Mouse (Mus musculus) T-cell, adult 2 months (primary cell): ENCODE measurements around the gene Gm21976.

ENCODE experiments used
- DNase-seq: peaks from one replicate; pipeline ENCODE4 v3.0.0; 2022; ENCODE audit warnings: low spot score

The Gm21976 gene

GRCm38 (mm10) chr13:98297883-98298482 lies 18.3 kb downstream of the Gm21976 start:
- DNase-seq, result no peak

GRCm38 (mm10) chr13:98298833-98299758 lies 19.4 kb downstream of the Gm21976 start:
- peak; percentile 50 for DNase-seq

DNA sequence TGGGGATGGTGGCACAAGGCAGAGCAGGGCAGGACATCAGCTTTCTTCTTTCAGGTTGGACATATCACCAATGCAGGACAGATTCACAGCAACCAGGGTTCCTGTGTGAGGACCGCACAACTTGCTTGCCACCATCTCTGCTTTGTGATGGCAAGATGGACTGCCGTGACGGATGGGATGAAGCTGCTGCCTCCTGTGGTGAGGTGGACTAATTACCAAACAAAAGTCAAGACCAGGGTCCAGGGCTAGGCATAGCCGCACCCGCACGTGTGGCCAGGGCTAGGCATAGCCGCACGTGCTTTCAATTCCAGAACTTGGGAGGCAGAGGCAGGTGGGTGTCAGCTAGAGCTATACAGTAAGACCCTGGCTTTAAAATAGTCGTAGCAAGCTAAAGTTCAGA lies 25.6 kb downstream of the Gm21976 start:
- DNase-seq, result no peak

DNA sequence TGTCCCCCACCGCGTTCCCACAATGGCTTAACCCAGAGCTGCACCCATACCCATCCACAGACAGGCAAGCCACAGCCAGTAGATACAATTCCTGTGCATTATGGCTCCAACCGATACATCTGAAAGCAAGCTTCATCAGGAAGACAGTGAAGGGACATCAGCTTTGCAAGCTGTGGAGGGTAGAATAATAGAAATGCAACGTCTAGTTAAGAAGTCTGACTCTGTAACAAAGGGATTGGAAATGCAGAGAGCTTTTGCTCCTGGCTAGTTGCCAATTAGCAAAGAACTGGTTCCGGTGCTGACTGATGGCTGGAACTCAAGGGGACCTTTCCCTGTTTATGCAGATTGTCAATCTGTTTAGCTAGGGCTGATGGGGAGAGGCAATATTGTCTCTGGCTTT lies 26.7 kb downstream of the Gm21976 start:
- no peak for DNase-seq

DNA sequence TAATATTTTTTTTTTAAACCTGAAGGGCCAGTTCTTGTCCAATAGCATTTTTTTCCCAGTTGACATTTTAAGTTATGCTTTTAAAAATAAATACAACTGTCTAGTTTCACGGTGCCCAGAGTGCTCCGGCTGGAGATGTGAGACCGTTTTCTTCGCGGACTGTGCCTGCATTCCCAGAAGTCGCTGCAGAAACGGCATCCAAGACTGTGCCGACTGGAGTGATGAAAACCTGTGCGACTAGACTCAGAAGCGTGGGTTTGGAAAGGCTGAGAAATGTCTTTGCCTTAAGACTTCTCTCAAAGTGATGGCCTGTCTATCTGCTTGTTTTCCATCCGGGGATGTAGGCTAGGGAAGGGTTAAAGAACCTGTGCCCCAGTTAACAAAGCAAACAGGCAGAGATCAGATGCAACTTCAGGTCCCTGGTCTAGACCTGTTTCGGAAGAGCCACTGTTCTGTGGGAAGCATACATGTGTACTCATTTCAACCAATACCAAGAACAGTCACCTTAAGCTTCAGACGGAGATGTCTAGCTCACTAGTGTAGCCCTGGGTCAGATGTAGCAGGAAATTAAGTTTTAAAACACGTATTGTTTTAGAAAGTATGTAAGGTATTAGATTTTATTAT lies 27.3 kb downstream of the Gm21976 start:
- no peak for DNase-seq

GRCm38 (mm10) chr13:98308004-98308403 lies 28.3 kb downstream of the Gm21976 start:
- no peak for DNase-seq

DNA sequence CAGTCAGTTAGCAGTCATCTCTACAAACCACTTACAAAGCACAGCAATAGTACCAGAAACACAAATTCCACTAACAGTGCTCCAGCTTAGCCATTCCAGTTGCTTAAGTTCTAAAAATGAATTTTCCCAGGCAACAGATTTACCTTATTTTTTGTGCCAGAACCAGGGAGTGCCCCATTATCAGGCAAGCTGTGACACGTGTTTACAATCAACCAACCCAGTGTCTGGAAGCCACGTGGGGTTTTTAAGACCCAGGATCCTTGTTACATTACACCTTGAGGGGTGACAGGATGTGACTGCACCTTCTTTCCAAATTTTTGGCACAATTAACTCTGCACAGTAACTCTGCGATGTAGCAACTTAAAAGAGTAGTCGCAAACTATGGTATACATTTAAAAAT lies 29.0 kb downstream of the Gm21976 start:
- no peak for DNase-seq

DNA sequence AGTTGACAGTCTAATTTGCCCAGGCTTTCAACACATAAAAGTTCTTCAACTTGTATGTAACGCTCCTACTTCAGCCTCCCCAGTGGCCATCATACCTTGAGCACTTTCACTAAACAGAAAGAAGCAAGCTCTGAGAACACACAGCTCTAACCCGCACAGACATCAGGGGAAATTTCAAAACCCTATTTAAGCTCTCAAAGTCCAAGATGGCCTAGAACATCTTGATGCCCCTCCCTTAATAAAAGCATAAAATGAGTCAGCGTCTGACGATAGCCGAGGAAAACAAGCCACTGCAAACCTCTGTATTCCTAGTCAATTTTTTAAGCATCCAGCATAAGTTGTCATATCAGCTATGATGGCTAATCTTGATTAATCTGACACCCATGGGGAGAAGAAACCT lies 31.9 kb downstream of the Gm21976 start:
- no peak for DNase-seq

GRCm38 (mm10) chr13:98313631-98314030 lies 33.9 kb downstream of the Gm21976 start:
- DNase-seq, result no peak

DNA sequence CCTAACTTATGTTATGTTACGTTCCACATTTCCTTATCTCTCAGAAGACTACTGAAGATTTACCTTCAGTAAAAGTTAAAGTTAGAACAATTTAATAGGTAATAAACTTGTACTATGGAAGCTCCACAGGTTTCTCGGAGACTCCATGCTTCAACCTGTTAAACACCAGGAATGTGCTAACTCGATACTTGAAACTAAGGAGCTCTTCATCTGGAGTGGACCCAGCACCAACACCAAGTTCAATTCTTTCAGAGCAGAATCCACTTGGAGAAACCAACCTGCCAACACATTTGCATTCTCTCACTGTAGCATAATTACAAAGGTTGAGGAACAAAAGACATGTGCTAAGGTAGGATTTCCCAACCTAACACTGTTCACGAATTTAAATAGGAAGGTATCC lies 35.4 kb downstream of the Gm21976 start:
- no peak for DNase-seq

DNA sequence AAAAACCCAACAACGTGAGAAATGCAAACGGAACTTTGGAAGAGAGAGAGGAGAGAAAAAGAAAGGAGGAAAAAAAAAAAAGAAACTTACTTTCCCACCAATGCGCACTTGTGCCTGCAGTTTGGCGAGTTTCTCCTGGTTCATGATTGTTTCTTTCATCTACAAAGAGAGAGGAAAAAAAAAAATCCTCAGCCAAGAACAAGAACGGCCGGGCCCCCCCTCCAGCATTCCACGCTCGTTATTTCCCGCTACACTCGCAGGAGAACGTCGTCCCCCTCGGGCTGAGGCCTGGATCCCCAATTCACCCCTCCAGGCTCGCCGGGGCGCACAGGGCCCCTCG lies 36.4 kb downstream of the Gm21976 start:
- DNase-seq, result no peak

- peak; percentile 90 for DNase-seq
Measured at GRCm38 (mm10) chr13:98316480-98317245, 37.0 kb downstream of the Gm21976 start, which contains the start of gene Btf3. Gene Btf3, minus strand, starts transcription at chr13:98317006.

DNA sequence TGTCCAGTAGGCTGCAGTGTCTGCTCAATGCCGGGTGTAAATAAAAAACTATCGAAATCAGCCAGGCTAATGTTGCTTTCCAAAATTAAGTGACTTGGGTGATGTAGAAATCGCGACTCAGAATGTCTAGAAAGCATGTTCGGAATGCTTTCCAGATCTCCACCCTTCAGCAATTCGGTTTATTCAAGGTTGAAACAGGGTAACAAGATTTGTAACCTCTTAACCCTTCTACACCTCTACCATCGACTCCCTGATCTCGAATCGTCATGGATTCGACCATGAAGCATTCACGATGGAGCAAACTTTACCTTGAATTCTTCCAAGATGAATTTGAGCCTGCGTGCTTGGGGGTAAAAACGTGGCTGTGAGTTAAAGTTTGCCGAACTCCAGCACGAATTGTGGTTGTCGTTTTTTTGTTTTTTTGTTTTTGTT lies 37.6 kb downstream of the Gm21976 start:
- DNase-seq, result no peak

- DNase-seq, result no peak
Measured at GRCm38 (mm10) chr13:98317911-98318310, 38.2 kb downstream of the Gm21976 start.

GRCm38 (mm10) chr13:98325034-98325433 lies 45.3 kb downstream of the Gm21976 start:
- DNase-seq, result no peak

DNA sequence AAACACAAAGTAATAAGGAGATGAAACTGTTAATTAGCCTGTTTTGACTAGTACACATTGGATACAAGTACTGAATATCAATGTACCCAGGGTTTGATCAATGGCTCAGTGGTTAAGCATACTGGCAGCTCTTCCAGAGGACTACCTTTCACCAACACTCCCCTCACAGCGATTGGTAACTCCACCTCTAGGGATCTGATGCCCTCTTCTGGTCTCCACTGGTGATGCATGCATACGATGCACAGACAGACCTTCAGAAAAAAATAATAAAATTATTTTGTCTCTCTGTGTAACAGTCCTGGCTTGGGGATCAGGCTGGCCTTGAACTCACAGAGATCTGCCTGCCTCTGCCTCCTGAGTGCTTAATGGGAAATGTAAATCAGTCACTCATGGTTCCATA lies 52.4 kb downstream of the Gm21976 start:
- peak; percentile 39 for DNase-seq

GRCm38 (mm10) chr13:98336205-98336604 lies 56.5 kb downstream of the Gm21976 start:
- DNase-seq, result no peak

DNA sequence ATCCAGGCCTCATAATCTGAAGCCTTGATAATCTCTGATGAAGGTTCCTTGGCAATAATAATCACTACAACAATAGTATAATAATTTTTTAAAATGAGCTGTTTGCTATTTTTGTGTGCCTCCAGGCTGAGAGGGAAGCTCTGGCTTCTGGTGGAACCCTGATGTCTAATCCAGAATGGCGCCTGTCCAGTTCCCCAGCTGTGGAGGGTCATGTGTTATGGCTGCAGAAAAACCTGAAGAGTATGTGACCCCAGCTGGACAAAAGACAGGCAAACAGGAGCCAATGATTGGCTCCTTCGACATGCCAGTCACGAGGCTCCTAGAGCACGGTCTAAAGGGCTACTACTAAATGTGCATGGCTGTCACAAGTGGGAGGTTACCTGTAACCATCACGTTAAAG lies 60.8 kb downstream of the Gm21976 start:
- DNase-seq, result no peak

DNA sequence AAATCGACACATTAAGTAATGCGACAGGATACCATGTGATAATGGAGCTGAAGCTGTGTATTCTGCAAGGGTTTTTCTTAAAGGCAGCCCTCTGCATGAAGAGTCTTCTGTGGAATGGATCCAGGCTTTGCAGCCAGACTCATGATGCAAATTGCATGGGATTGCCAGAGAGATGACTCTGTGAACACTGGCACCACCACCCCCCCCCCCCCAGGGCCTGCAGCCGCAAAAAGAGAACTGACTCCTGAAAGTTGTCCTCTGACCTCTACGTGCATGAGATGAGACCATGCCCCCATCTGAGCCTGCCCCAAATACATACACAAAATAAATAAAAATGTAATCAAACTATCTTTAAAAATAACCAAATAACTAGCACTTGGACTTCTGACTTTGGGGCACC lies 69.8 kb downstream of the Gm21976 start:
- no peak for DNase-seq

DNA sequence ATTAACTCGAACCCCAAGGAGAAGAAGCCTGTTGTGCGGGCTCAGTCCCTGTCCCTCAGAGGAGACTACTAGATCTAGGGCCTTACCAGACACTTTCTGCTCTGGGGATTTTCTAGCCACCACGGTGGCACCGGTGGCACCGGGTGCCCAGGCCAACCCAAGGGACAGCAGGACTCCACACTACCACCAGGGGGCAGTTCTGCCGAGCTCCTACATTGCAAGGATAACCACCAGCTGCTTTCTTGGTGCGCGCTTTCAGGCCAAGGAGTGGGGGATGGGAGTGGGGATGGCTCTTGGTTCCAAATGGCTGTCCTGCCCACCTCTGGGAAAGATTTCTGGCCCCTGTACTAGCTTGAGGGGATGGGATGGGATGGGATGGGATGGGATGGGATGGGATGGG lies 71.8 kb downstream of the Gm21976 start:
- DNase-seq, result peak; percentile 20

GRCm38 (mm10) chr13:98352381-98352975 lies 72.8 kb downstream of the Gm21976 start:
- no peak for DNase-seq

- DNase-seq, result no peak
Measured at GRCm38 (mm10) chr13:98353709-98354089, 74.0 kb downstream of the Gm21976 start.
